Mouse (Mus musculus) left cerebral cortex, postnatal 36 days (tissue): ENCODE data around the gene Acvr1. TPM values are rescaled to one million over a fixed set of nuclear protein-coding genes. Genes with fewer than 3 reads are reported as not detected.

ENCODE experiments used
- DNase-seq, 2 experiments: peaks; one replicate each; pipeline ENCODE4 v3.0.0; 2021 to 2022; ENCODE audit warnings: low spot score in 2 of 2, mixed read lengths in 1 of 2
- intact Hi-C: fragments of 180-260 bp; cut with DNase I; formaldehyde crosslinking; loops from one replicate; pipeline ENCODE4 v1.15.1; 2025
- total RNA-seq, 2 experiments: library from RNA; stranded (reverse); gene quantifications; 2 replicates each; pipeline ENCODE4 v1.2.3; 2021

Acvr1 gene
- total RNA-seq, 2 experiments from 2014 or later = 31.0 to 31.3 TPM

DNA sequence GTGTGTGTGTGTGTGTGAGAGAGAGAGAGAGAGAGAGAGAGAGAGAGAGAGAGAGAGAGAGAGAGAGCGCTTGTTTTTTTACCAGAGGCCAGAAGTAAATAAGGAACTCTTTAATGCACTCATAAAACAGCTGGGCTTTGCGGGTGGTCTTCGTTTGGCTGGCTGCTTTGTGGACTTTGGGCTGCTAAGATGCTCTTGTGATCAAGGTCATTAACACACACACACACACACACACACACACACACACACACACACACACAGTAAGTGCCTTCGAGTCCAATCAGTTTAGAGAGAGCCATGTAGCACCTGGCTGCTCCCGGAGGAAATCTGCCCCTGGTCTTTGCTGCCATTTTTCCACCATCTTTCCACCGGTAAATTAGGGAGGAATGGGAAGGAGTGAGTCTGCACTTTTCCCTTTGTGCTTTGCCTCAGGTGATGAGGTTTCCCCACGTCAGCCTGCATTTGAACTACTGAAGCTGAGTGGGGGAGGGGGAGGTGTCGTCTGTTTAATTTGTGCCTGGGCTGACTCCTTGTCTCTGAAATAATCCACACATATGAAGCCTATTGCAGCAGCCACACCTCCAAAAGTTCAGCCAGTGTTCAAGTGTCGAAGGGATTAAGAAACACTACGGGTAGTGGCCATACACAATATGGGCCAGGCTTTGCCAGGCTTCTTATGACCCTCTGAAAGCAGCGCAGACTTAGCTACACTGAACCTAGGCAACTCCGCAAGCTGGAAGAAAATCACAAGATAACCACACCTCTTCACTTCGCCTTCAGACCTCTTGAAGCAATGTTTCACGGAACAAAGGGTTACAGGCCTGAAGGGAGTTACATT, 80.3 kb downstream of the Acvr1 start:
- no peak for DNase-seq
- intact Hi-C loops = no loop called here

DNA sequence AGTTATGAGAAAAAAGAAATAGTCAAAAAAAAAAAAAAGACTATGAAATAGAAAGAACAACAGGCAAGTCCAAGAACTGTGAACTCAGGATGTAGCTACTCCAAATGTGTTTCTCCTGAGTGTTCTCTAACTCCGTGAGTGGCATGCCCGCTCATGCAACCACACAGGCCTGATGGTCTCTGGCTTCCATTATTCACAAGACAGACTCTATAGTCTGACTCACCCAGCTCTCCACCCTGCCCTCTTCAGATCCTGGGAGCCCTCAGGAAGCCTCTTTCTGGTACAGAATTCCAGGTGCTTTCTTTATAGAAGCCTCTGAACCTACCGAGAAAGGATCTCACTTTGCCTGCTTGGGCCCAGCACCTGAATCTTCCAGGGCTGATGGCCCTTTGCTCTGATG, 81.3 kb downstream of the Acvr1 start:
- intact Hi-C loops = no loop called here
- DNase-seq = no peak

DNA sequence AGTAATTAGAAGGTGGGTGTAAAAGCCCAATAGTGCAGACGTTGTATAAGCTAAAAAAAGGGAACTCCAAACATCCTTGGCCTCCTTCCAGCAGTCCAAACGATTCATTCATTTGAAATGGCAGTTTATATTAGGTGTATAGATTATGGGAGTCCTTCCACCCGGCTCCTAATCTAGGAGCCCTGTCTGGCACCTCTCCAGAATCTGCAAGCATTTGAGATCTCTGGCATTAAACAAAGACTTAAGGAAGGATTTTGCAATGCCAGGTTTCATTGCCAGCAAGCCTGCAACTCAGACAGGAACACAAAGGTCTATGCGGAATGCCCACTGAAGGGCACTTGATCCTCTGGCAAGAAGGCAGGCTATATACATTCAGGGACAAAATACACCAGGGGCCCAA, 81.8 kb downstream of the Acvr1 start:
- DNase-seq = no peak
- intact Hi-C loops = no loop called here

DNA sequence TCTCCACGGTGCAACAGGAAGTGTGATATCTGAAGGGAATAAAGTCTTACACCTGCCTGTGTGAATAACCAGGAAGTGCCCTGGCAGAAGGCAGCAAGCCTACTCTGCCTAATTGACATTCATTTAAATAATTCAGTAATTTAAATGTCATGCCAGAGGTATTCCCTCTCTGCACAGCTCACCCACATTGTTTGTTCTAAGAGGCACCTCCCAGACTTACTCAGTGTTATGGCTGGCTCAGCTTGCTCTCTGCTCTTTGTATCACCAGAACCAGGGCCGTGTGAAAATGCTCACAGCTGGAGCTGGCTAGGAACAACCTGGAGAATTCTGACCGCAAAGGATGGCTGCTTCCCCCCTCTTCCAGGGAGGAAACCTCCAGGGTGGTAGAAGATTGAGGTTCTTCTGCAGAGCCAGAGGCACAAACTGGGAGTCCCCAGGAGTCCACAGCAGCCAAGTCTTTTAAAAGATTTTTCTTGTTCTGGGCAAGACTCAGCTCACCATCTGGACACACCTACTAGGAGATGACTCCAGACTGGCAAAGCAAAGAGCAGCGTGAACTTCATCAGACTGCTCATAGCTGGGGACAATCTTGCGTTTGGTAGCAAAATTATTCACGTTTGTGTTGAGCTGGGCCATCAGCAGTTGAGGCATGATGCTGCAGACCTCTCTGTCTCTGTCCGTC, 82.5 kb downstream of the Acvr1 start:
- peak; percentile 38 to 49 for DNase-seq
- intact Hi-C loops = no loop called here

GRCm38 (mm10) chr2:58481450-58482100, 85.4 kb downstream of the Acvr1 start:
- intact Hi-C loops = no loop called here
- DNase-seq = no peak

- intact Hi-C loops = no loop called here
- no peak for DNase-seq
Measured at GRCm38 (mm10) chr2:58480764-58481163, 86.2 kb downstream of the Acvr1 start.

DNA sequence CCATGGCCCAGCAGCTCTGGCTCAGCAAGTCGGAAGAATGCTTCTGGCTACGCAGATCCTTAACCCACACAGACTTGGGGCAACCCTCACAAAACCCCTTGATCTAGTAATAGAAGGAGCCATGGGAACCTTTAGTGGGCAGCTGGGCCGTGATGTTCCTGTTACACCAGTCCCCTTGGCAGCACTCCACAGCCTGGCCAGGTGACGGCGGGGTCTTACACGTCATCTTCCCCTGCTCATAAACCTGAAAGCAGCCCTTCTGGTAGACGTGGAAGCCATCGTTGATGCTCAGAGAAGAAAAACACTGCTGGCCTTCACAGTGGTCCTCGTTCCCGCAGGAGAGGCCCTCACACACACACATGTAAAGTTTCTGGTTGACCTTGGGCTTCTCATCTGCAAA, 87.4 kb downstream of the Acvr1 start:
- intact Hi-C loops = no loop called here
- no peak for DNase-seq

- intact Hi-C loops = no loop called here
Measured at GRCm38 (mm10) chr2:58478144-58478543, 88.8 kb downstream of the Acvr1 start.

DNA sequence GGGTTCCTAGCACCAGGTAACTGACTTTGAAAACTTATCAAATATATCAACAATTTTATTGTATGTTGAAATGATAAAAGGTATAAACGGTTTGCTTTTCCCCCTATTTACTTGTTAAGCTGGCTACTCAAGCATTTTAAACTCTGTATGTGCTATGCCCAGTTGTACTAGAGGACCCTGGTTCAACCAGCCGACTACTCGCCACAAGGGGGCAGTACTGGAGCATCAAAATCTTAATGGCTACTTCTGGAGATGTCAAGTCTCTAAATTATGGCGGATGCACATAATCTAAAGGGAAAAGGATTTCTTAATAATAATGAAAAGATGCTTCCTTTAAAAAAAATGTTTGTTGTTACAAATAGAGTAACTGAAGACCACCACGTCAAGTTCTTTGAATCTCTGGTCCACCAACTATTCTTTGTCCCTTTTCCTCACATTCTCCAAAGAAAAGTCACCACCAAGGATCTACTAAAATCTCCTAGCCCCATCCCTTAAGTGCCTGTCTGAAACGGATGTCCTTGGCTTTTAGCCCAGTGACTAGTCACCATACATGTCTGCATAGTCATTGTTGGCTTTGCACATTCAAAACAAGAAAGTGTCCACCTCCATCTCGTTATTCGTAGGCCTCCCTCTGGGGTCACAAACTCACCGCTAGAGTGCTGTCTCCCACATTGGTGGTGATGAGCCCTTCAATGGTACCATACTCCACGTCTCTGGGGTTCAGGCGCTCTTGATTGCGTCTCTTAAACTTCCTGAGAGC, 89.8 kb downstream of the Acvr1 start:
- intact Hi-C loops = loop anchor here (1.0 to 2.0 kb wide), 2 partner anchors 90 to 191 kb away; partner anchors contain the start of genes Acvr1 and Upp2
- DNase-seq = peak; percentile 60 to 82

More at GRCm38 (mm10) chr2:58478144-58478543, 88.8 kb downstream of the Acvr1 start:
- no peak for DNase-seq

DNA sequence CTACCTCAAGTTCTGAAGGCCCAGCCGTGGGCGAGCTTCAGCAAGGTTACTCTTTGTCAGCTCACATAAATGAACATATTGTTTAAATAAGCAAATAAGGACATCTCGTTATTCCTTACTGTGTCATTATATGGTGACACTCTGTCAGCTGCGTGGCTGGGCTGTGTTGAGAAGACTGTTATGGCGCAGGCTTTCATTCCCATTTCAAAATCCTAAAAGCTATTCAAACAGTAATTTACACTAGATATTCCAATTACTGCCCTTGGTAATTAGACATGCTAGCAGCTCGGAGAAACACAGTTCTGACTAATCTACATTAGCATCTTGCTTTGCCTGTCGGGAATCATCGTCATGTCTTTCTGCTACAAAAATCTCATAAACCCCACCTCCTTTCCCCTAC, 91.4 kb downstream of the Acvr1 start:
- DNase-seq = no peak
- intact Hi-C loops = no loop called here

DNA sequence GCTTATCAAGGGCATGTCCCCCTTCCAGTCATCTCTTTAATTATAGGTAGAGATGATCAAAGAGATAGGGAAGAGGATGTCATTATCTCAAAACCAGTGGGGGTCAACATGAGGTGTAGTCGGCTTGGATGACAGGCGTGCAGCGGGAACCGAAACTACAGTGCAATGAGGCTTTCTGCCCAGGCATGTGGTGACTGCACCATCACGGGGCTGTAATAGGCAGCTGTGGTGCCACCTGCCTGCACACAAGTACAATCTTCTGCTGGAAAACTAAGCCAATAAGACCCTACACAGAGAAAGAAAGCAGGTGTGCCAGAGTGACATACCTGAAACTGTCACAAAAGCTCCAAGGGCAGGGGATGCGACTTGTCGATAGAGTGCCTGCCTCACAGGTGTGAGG, 96.7 kb downstream of the Acvr1 start:
- intact Hi-C loops = no loop called here
- no peak for DNase-seq

GRCm38 (mm10) chr2:58469816-58470215, 97.1 kb downstream of the Acvr1 start, which contains the start of gene Gm17409:
Gene Gm17409, plus strand, starts transcription at chr2:58470116.
- intact Hi-C loops = no loop called here
- no peak for DNase-seq

DNA sequence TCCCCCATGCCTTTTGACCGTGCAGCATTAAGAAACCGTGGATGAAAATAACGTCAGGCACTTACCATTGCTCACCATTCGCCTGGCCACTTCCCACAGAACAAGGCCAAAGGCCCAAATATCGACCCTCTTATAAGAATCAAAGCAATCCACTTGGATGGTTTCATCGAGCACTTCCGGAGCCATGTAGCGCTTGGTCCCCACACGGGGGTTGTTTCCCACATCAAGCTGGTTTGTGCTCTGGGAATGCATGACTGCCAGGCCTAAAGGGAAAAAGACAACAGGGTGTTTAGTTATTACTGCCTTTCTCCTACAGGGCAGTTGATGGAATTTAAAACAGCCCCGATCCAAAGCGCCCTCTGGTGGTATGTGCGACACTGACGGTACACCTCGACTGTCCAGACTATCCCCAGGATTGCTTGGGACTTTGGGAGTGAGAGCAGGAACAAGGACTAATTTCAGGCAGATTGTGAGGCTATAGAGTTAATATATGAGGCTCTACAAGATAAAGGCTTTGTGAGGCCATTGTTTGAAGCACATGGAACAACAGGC, 108.1 kb downstream of the Acvr1 start:
- intact Hi-C loops = loop anchor here (2.0 to 5.0 kb wide), 2 partner anchors 260 to 432 kb away; no protein-coding TSS in a partner anchor

DNA sequence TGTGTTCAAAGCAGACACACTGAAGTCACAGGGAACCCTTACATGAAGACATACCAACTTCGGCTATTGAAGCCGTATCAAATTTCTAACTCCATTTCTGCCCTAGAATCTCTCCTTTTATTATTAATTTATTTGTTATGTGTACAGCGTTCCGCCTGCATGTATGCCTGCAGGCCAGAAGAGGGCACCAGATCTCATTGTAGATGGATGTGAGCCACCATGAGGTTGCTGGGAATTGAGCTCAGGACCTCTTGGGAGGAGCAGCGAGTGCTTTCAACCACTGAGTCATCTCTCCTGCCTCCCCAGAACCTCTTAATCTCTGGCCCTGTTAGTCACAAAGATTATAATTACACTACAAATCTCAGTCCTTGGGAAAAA, 109.5 kb downstream of the Acvr1 start:
- DNase-seq = no peak
- intact Hi-C loops = loop anchor here (5.0 kb wide), 1 partner anchor 430 kb away; no protein-coding TSS in a partner anchor

More for the DNA sequence above, 108.1 kb downstream of the Acvr1 start:
- DNase-seq = peak; percentile 45 to 52

GRCm38 (mm10) chr2:58456843-58457487, 110.0 kb downstream of the Acvr1 start:
- intact Hi-C loops = loop anchor here (5.0 kb wide), 1 partner anchor 430 kb away; no protein-coding TSS in a partner anchor
- DNase-seq = no peak

DNA sequence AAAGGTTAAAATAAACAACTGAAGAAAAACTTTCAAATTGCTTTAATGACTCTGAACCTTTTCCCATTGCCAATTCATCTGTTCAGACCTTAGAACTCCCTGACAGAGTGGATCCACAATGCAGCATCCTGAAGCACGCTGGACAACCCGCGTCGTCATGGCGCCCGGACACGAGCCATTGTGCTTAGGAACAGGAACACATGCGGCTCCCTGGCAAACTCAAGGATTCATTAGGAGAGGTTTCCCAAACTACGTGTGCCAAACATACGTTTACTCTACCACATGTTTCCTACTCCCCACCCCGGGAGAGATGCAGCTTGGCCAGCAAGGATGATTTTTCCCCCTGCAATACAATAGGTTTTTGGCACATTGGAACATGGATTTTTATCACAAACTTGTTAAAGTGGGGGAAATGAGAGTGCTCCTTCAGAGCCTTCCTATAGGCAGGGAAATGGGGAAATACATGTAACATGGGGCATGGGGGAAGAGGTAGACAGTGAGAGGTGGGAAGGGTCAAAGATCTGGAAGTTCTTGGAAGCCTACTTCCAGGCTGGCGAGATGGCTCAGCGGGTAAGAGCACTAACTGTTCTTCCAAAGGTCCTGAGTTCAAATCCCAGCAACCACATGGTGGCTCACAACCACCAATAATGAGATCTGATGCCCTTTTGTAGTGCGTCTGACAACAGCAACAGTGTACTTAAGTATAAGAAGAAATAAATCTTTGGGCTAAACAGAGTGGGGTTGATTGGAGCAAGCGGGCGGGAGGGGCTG, 112.7 kb downstream of the Acvr1 start:
- intact Hi-C loops = no loop called here
- DNase-seq = no peak

DNA sequence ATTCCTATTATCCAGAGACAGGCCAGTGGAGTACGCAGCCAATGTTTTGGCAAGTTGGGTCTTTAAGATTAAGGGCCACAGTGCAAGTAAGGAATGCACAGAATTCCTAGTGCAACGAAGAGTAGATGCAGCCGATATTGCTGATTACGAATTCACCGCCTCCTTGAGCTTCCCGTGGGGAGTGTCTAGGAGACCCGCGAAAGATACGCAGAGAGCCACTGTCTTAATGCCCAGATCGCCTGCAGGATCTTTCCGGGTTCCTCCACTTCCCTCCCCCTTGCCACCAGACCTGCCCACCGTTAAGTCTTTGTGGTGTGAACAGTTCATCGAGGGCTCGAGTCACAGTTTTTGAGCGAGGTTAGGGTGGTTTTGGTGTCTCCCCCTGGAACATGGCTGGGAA, 120.0 kb downstream of the Acvr1 start:
- DNase-seq = no peak
- intact Hi-C loops = no loop called here

DNA sequence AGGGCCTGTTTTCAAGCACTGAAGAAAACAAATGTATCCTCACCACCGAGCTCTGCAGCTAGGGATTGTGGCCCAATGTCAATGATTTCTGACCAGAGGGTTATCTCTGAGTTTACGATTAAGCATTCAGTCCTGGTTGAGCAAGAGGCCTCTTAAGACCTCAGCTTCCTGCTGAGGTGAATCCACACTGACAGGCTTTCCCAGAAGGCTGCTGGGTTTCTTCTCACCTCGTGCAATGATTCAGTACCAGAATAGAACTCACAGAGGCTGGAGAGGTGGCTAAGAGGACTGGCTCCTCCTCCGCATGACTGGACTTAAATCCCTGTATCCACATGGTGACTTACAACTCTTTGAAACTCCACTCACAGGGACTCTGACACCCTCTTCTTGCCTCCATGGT, 123.8 kb downstream of the Acvr1 start:
- DNase-seq = no peak
- intact Hi-C loops = no loop called here
